8 mouse cellular contexts compared by ENCODE assay signal in the genomic region with DNA sequence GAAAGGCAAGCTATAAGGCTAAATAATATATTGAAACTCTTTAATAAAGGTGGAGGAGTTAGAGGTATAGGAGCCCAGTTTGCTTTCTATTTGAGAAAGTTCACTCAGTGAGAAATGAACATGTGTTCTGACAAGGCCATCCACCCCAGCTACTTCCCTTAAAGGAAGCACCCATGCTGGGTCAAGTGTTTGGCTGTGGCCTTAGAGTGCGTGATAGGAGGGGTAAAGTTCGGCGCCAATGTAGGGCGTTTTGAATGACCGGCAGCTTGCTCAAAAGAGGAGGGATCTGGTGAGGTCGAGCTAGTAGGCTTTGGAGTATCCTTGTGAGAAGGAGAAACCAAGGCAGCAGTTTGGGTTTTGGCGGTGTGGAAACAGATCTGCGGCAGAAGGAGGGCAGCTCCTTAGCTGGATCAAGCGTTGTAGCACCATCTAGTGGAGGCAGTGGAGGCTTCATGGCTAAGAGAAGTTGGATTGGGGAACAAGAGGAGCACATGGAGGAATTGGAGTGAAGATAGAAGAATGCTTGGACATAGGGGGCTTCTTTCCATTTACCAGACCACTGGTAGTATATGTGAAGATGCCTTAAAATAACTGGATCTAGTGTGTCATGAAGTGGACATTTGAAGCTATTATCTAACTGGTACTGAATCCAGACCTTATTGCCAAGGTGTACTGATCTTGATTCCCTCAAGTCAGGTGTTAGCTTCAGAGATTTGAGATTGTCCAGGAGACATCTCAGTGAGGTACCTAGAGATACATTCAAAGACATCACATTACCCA.
DNase-seq lines count a peak whose midpoint lies in the region; ATAC-seq and TF ChIP-seq lines count a peak whose summit lies in the region.

No protein-coding gene starts in this region.

- 5% methylated on average over 9 of the region's 9 CpGs for WGBS in heart, embryonic 14.5 days
- WGBS in kidney, postnatal 0 days: 17% methylated on average over 9 of the region's 9 CpGs
- 21% methylated on average over 9 of the region's 9 CpGs for WGBS in stomach, embryonic 14.5 days

- H3K36me3 ChIP-seq in heart, embryonic 14.5 days (ENCODE audit: control insufficient read depth, insufficient read depth, low read length): no peaks in the 10 kb centered on the region
- no peaks in the 10 kb centered on the region for H3K36me3 ChIP-seq in kidney, postnatal 0 days (ENCODE audit: insufficient read depth, low read length)
- no peaks in the 10 kb centered on the region for H3K36me3 ChIP-seq in stomach, embryonic 14.5 days (ENCODE audit: control insufficient read depth, insufficient read depth, low read length)

- H3K9me3 ChIP-seq in heart, embryonic 14.5 days (ENCODE audit: control insufficient read depth, low read length): no peaks in the 10 kb centered on the region
- no peaks in the 10 kb centered on the region for H3K9me3 ChIP-seq in kidney, postnatal 0 days (replicated peaks; ENCODE audit: low read length)
- no peaks in the 10 kb centered on the region for H3K9me3 ChIP-seq in stomach, embryonic 14.5 days (ENCODE audit: control insufficient read depth, low read depth, low read length)

- ATAC-seq in heart, embryonic 14.5 days (ENCODE audit: insufficient number of reproducible peaks, insufficient read depth, low FRiP score, low read depth): no peak; the same call in 1 of the 2 replicates
- 0 out of 2 replicates have a peak, but pooled peaks have one; percentile 61 for ATAC-seq in kidney, postnatal 0 days (replicated peaks; ENCODE audit: low FRiP score, low read depth)
- ATAC-seq in stomach, embryonic 14.5 days (ENCODE audit: insufficient number of reproducible peaks, insufficient read depth, low FRiP score, low read depth): no peak

- DNase-seq in A20 (ENCODE audit: low read depth, low spot score): peak; percentile 68
- DNase-seq in brain, embryonic 14.5 days (ENCODE audit: low read depth): peak; percentile 87
- peak; percentile 26 for DNase-seq in fibroblast of lung, adult 2 months (ENCODE audit: low read depth)
- peak; percentile 76 for DNase-seq in kidney, postnatal 0 days (ENCODE audit: low spot score)
- peak; percentile 59 for DNase-seq in liver
- peak; percentile 30 to 53 for DNase-seq in monocyte, adult 2 months (ENCODE audit: low read depth in 1 of 2, low spot score in 2 of 2)

- TF ChIP-seq POLR2A in brain, embryonic 14.5 days (IDR thresholded peaks at IDR 0.05; ENCODE audit: borderline replicate concordance, extremely low read depth, insufficient read depth, insufficient read length, poor library complexity, severe bottlenecking): no peak

- TF ChIP-seq CTCF in brain, embryonic 14.5 days (IDR thresholded peaks at IDR 0.05; ENCODE audit: borderline replicate concordance, extremely low read depth, insufficient read depth, insufficient read length): peak; percentile 78; the same call in 1 of the 2 replicates
- peak; percentile 78 for TF ChIP-seq CTCF in kidney, postnatal 0 days (IDR thresholded peaks at IDR 0.05; ENCODE audit: low read depth)

- peak overlapping the region; percentile 58 for H3K4me2 ChIP-seq in heart, embryonic 14.5 days (ENCODE audit: low read length)
- H3K4me2 ChIP-seq in kidney, postnatal 0 days (ENCODE audit: low read length): peak overlapping the region; percentile 42
- peak overlapping the region; percentile 29; the same call in 1 of the 2 replicates for H3K4me2 ChIP-seq in stomach, embryonic 14.5 days (replicated peaks; ENCODE audit: low read depth, low read length)

- H3K4me1 ChIP-seq in heart, embryonic 14.5 days (ENCODE audit: control insufficient read depth in 2 of 2, insufficient read depth in 2 of 2, low read length in 2 of 2): no peaks in the 10 kb centered on the region
- no peaks in the 10 kb centered on the region for H3K4me1 ChIP-seq in kidney, postnatal 0 days (replicated peaks; ENCODE audit: insufficient read depth, low read length)
- no peaks in the 10 kb centered on the region for H3K4me1 ChIP-seq in stomach, embryonic 14.5 days (ENCODE audit: control insufficient read depth, insufficient read depth, low read length)

- no peak overlapping the region; the same call in 1 of the 2 replicates for H3K9ac ChIP-seq in heart, embryonic 14.5 days (ENCODE audit: low read length)
- H3K9ac ChIP-seq in kidney, postnatal 0 days (ENCODE audit: low read depth, low read length): no peak overlapping the region
- no peak overlapping the region for H3K9ac ChIP-seq in stomach, embryonic 14.5 days (replicated peaks; ENCODE audit: low read depth, low read length)

- H3K27me3 ChIP-seq in heart, embryonic 14.5 days (ENCODE audit: control insufficient read depth, insufficient read depth, low read length): no peaks in the 10 kb centered on the region
- H3K27me3 ChIP-seq in kidney, postnatal 0 days (ENCODE audit: insufficient read depth, low read length): no peaks in the 10 kb centered on the region
- H3K27me3 ChIP-seq in stomach, embryonic 14.5 days (ENCODE audit: control insufficient read depth, insufficient read depth, low read length): no peaks in the 10 kb centered on the region

- peak overlapping the region; percentile 14 to 26; a peak in 2 of 4 replicates for H3K4me3 ChIP-seq in heart, embryonic 14.5 days (ENCODE audit: control insufficient read depth in 1 of 2, insufficient read depth in 1 of 2, low read depth in 1 of 2, low read length in 2 of 2)
- H3K4me3 ChIP-seq in kidney, postnatal 0 days (replicated peaks; ENCODE audit: low read depth, low read length): no peak overlapping the region
- no peak overlapping the region for H3K4me3 ChIP-seq in stomach, embryonic 14.5 days (ENCODE audit: low read depth, low read length)

- H3K27ac ChIP-seq in heart, embryonic 14.5 days (replicated peaks in 1 of 2; ENCODE audit: control insufficient read depth in 1 of 2, insufficient read depth in 1 of 2, low read depth in 2 of 2, low read length in 2 of 2): no peak overlapping the region
- H3K27ac ChIP-seq in kidney, postnatal 0 days: no peak overlapping the region
- H3K27ac ChIP-seq in stomach, embryonic 14.5 days (ENCODE audit: low read length): no peak overlapping the region

Comparison
In these comparisons a context has a peak if more than half of its experiments do, and no peak if none do; other contexts are left out.
1. DNase-seq: peak in every context shown above with its lines; median percentile 87 in brain, embryonic 14.5 days; 76 in kidney, postnatal 0 days; 68 in A20; 59 in liver; 42 in monocyte, adult 2 months; 26 in fibroblast of lung, adult 2 months.
2. H3K4me3 ChIP-seq: peak in heart, embryonic 14.5 days (2 of 2); none in kidney, postnatal 0 days (single experiment) and stomach, embryonic 14.5 days (single experiment).
3. Peak in every context shown above with its lines, with median percentiles within 50 percentile points of each other: H3K4me2 ChIP-seq.